Mouse (Mus musculus): Measurements from ENCODE around the gene Hnrnpdl. TPM values are rescaled to one million over a fixed set of nuclear protein-coding genes. Genes with fewer than 3 reads are reported as not detected.

The Hnrnpdl gene
- polyA plus RNA-seq, 2 experiments = 184 to 454 TPM

- DNase-seq (ENCODE audit: low spot score) (no peak), ATAC-seq (ENCODE audit: low FRiP score, low read depth) (no peak)
- Histone ChIP-seq H3K4me2 (replicated peaks; ENCODE audit: low read depth, low read length, severe bottlenecking) (no peak overlapping the region), H3K9ac (ENCODE audit: low read depth, low read length, severe bottlenecking) (no peak overlapping the region), H3K4me3 (replicated peaks; ENCODE audit: low read length) (no peak overlapping the region), H3K27me3 (ENCODE audit: control insufficient read depth, insufficient read depth, low read length) (no peaks in the 10 kb centered on the region), H3K27ac (replicated peaks; ENCODE audit: low read depth, low read length) (no peak overlapping the region), H3K4me1 (ENCODE audit: control insufficient read depth, insufficient read depth, low read length) (peaks cover 8% of the 10 kb centered on the region; the same call in 1 of the 2 replicates), H3K36me3 (ENCODE audit: control insufficient read depth, insufficient read depth, low read length) (no peaks in the 10 kb centered on the region), H3K9me3 (ENCODE audit: control insufficient read depth, low read length) (no peaks in the 10 kb centered on the region)
- WGBS = 74% methylated on average over 5 of the region's 5 CpGs
- TF ChIP-seq POLR2A (IDR thresholded peaks at IDR 0.05; ENCODE audit: borderline replicate concordance, extremely low read depth, insufficient read depth, insufficient read length) = no peak
These were observed 3.9 kb upstream of the Hnrnpdl start for GRCm38 (mm10) chr5:100043361-100043760.

GRCm38 (mm10) chr5:100042467-100042866 is 3.0 kb upstream of the Hnrnpdl start:
- peaks cover 3% of the 10 kb centered on the region; the same call in 1 of the 2 replicates for H3K36me3 ChIP-seq (ENCODE audit: control insufficient read depth, insufficient read depth, low read length)
- H3K9me3 ChIP-seq (ENCODE audit: control insufficient read depth, low read length) = no peaks in the 10 kb centered on the region
- H3K9ac ChIP-seq (ENCODE audit: low read depth, low read length, severe bottlenecking) = no peak overlapping the region
- no peak for DNase-seq (ENCODE audit: low spot score)
- H3K27ac ChIP-seq (replicated peaks; ENCODE audit: low read depth, low read length) = no peak overlapping the region
- no peak for ATAC-seq (ENCODE audit: low FRiP score, low read depth)
- no peak overlapping the region for H3K4me3 ChIP-seq (replicated peaks; ENCODE audit: low read length)
- H3K27me3 ChIP-seq (ENCODE audit: control insufficient read depth, insufficient read depth, low read length) = no peaks in the 10 kb centered on the region
- peaks cover 8% of the 10 kb centered on the region; the same call in 1 of the 2 replicates for H3K4me1 ChIP-seq (ENCODE audit: control insufficient read depth, insufficient read depth, low read length)
- no peak overlapping the region for H3K4me2 ChIP-seq (replicated peaks; ENCODE audit: low read depth, low read length, severe bottlenecking)
- no peak for TF ChIP-seq POLR2A (IDR thresholded peaks at IDR 0.05; ENCODE audit: borderline replicate concordance, extremely low read depth, insufficient read depth, insufficient read length)
- WGBS = 94% methylated on average over 8 of the region's 8 CpGs

- H3K9ac ChIP-seq (ENCODE audit: low read depth, low read length, severe bottlenecking) = no peak overlapping the region
- H3K4me1 ChIP-seq (ENCODE audit: control insufficient read depth, insufficient read depth, low read length) = peaks cover 13% of the 10 kb centered on the region
- H3K27me3 ChIP-seq (ENCODE audit: control insufficient read depth, insufficient read depth, low read length) = no peaks in the 10 kb centered on the region
- no peak overlapping the region for H3K27ac ChIP-seq (replicated peaks; ENCODE audit: low read depth, low read length)
- no peaks in the 10 kb centered on the region for H3K9me3 ChIP-seq (ENCODE audit: control insufficient read depth, low read length)
- ATAC-seq (ENCODE audit: low FRiP score, low read depth) (no peak), DNase-seq (ENCODE audit: low spot score) (no peak)
- no peak for TF ChIP-seq POLR2A (IDR thresholded peaks at IDR 0.05; ENCODE audit: borderline replicate concordance, extremely low read depth, insufficient read depth, insufficient read length)
- H3K36me3 ChIP-seq (ENCODE audit: control insufficient read depth, insufficient read depth, low read length) = peaks cover 15% of the 10 kb centered on the region
- 88% methylated on average over 4 of the region's 4 CpGs for WGBS
- H3K4me2 ChIP-seq (replicated peaks; ENCODE audit: low read depth, low read length, severe bottlenecking) = peak overlapping the region; percentile 94; the same call in 1 of the 2 replicates
- H3K4me3 ChIP-seq (replicated peaks; ENCODE audit: low read length) = 0 out of 2 replicates have a peak overlapping the region, but pooled peaks have one; percentile 69
These were observed 1.8 kb upstream of the Hnrnpdl start for GRCm38 (mm10) chr5:100041272-100041671.

GRCm38 (mm10) chr5:100040281-100040784 is 869 bp upstream of the Hnrnpdl start:
- Histone ChIP-seq H3K4me2 (replicated peaks; ENCODE audit: low read depth, low read length, severe bottlenecking) (peak overlapping the region; percentile 94), H3K4me3 (replicated peaks; ENCODE audit: low read length) (peak overlapping the region; percentile 69), H3K36me3 (ENCODE audit: control insufficient read depth, insufficient read depth, low read length) (peaks cover 24% of the 10 kb centered on the region), H3K27ac (replicated peaks; ENCODE audit: low read depth, low read length) (peak overlapping the region; percentile 95), H3K4me1 (ENCODE audit: control insufficient read depth, insufficient read depth, low read length) (peaks cover 14% of the 10 kb centered on the region), H3K9ac (ENCODE audit: low read depth, low read length, severe bottlenecking) (peak overlapping the region; percentile 99), H3K27me3 (ENCODE audit: control insufficient read depth, insufficient read depth, low read length) (no peaks in the 10 kb centered on the region), H3K9me3 (ENCODE audit: control insufficient read depth, low read length) (no peaks in the 10 kb centered on the region)
- WGBS = under 1% methylated on average over 19 of the region's 19 CpGs
- ATAC-seq (ENCODE audit: low FRiP score, low read depth) = no peak
- peak; percentile 21 for DNase-seq (ENCODE audit: low spot score)
- no peak for TF ChIP-seq POLR2A (IDR thresholded peaks at IDR 0.05; ENCODE audit: borderline replicate concordance, extremely low read depth, insufficient read depth, insufficient read length)

- Histone ChIP-seq H3K36me3 (ENCODE audit: control insufficient read depth, insufficient read depth, low read length) (peaks cover 37% of the 10 kb centered on the region), H3K9ac (ENCODE audit: low read depth, low read length, severe bottlenecking) (peak overlapping the region; percentile 99), H3K9me3 (ENCODE audit: control insufficient read depth, low read length) (no peaks in the 10 kb centered on the region), H3K4me1 (ENCODE audit: control insufficient read depth, insufficient read depth, low read length) (peaks cover 16% of the 10 kb centered on the region), H3K4me2 (replicated peaks; ENCODE audit: low read depth, low read length, severe bottlenecking) (peak overlapping the region; percentile 94), H3K27me3 (ENCODE audit: control insufficient read depth, insufficient read depth, low read length) (no peaks in the 10 kb centered on the region), H3K4me3 (replicated peaks; ENCODE audit: low read length) (peak overlapping the region; percentile 69), H3K27ac (replicated peaks; ENCODE audit: low read depth, low read length) (peak overlapping the region; percentile 95)
- WGBS = 0% methylated on average over 56 of the region's 113 CpGs
- ATAC-seq (ENCODE audit: low FRiP score, low read depth) (peak; percentile 73), DNase-seq (ENCODE audit: low spot score) (peak; percentile 89)
- TF ChIP-seq POLR2A (IDR thresholded peaks at IDR 0.05; ENCODE audit: borderline replicate concordance, extremely low read depth, insufficient read depth, insufficient read length) = no peak; the same call in 1 of the 2 replicates
These were observed 506 bp downstream of the Hnrnpdl start for GRCm38 (mm10) chr5:100038714-100039601.

Data from limb, embryonic 14.5 days (tissue).